Mouse (Mus musculus) olfactory bulb, adult 2 months (tissue): Measurements from ENCODE around the gene Ttc22.

ENCODE experiments used
- CTCF ChIP-seq: fragments of 200-500 bp; IDR thresholded peaks from 2 replicates; pipeline ENCODE4 v1.5.1; 2012; ENCODE audit warnings: low read depth, mild to moderate bottlenecking, low read length, moderate library complexity; ENCODE audit not compliant: insufficient read depth
- POLR2A ChIP-seq: fragments of 200-500 bp; IDR thresholded peaks from 2 replicates; pipeline ENCODE4 v1.6.1; 2012; ENCODE audit warnings: mild to moderate bottlenecking, low read depth, low read length, moderate library complexity; ENCODE audit not compliant: insufficient read depth

GRCm38 (mm10) chr4:106666546-106666945 lies 44.3 kb downstream of the Ttc22 start:
- TF ChIP-seq CTCF (no peak), POLR2A (no peak)
